Comparison of ENCODE assay signal across 13 mouse cellular contexts in genomic region chr17:15357071-15357470, GRCm38 (mm10).
"Had no signal": no experiment of that assay in that cellular context is flagged by ENCODE, and none has a peak within 500 bp of the region (broad histone marks: within the 10 kb centered on the region; RNA-seq: fewer than 3 reads in every experiment).

No protein-coding gene starts in this region.

- H3K9me3 ChIP-seq: kidney, embryonic 15.5 days; limb, embryonic 12.5 days; midbrain, embryonic 12.5 days had no signal

- H3K27me3 ChIP-seq: kidney, embryonic 15.5 days had no signal

- H3K4me3 ChIP-seq: kidney, embryonic 15.5 days; limb, embryonic 12.5 days; midbrain, embryonic 12.5 days had no signal

- H3K36me3 ChIP-seq: kidney, embryonic 15.5 days; limb, embryonic 12.5 days; midbrain, embryonic 12.5 days had no signal

- H3K27ac ChIP-seq: kidney, embryonic 15.5 days; limb, embryonic 12.5 days; liver, embryonic 14.5 days; midbrain, embryonic 12.5 days had no signal

- DNase-seq: kidney, adult 2 months; kidney, postnatal 14 days; layer of hippocampus, adult 9-11 months; layer of hippocampus, postnatal 36 days; lung, adult 18-20 months; spleen, adult 18-20 months; thymus, adult 2 months; thymus, postnatal 25 days had no signal

- ATAC-seq: midbrain, embryonic 16.5 days had no signal

- H3K4me2 ChIP-seq: kidney, embryonic 15.5 days; limb, embryonic 12.5 days; midbrain, embryonic 12.5 days had no signal

- H3K4me1 ChIP-seq: midbrain, embryonic 12.5 days had no signal

- H3K9ac ChIP-seq: kidney, embryonic 15.5 days; limb, embryonic 12.5 days; liver, embryonic 14.5 days; midbrain, embryonic 12.5 days had no signal
